Mouse (Mus musculus) heart, embryonic 12.5 days (tissue): ENCODE measurements around the gene Ppp1r36. TPM values are rescaled to one million over a fixed set of nuclear protein-coding genes. Genes with fewer than 3 reads are reported as not detected.

Experiments used
- ATAC-seq: fragments of 200-750 bp; cut with Nextera tagmentation; 2 replicates; pipeline ENCODE4 v1.8.0; 2017; ENCODE audit warnings: moderate TSS enrichment, moderate library complexity; ENCODE audit not compliant: insufficient number of reproducible peaks, low FRiP score
- H3K27ac ChIP-seq: fragments of 300-500 bp; sonication (generic); 2 replicates; pipeline ENCODE4 v1.5.1; 2016; ENCODE audit warnings: mild to moderate bottlenecking, moderate library complexity; ENCODE audit not compliant: poor library complexity, severe bottlenecking
- H3K27me3 ChIP-seq: fragments of 300-500 bp; sonication (generic); replicated peaks from 2 replicates; pipeline ENCODE4 v1.6.1; 2016; ENCODE audit warnings: mild to moderate bottlenecking, moderate library complexity
- H3K36me3 ChIP-seq: fragments of 300-500 bp; sonication (generic); 2 replicates; pipeline ENCODE4 v1.6.1; 2016; ENCODE audit warnings: mild to moderate bottlenecking, moderate library complexity
- H3K4me1 ChIP-seq: fragments of 300-500 bp; sonication (generic); replicated peaks from 2 replicates; pipeline ENCODE4 v1.6.1; 2016; ENCODE audit warnings: mild to moderate bottlenecking
- H3K4me2 ChIP-seq: fragments of 300-500 bp; sonication (generic); 2 replicates; pipeline ENCODE4 v1.6.1; 2016; ENCODE audit warnings: mild to moderate bottlenecking, moderate library complexity
- H3K4me3 ChIP-seq: fragments of 300-500 bp; sonication (generic); 2 replicates; pipeline ENCODE4 v1.5.1; 2016; ENCODE audit warnings: mild to moderate bottlenecking
- H3K9ac ChIP-seq: fragments of 300-500 bp; sonication (generic); 2 replicates; pipeline ENCODE4 v1.6.1; 2016; ENCODE audit warnings: mild to moderate bottlenecking, moderate library complexity
- H3K9me3 ChIP-seq: fragments of 300-500 bp; sonication (generic); replicated peaks from 2 replicates; pipeline ENCODE4 v1.6.1; 2016; ENCODE audit warnings: mild to moderate bottlenecking, moderate library complexity
- WGBS: fragments of 180-500 bp; shearing (Covaris S2); methylation state at CpG from one replicate; pipeline ENCODE4 v1.1.7; 2016; 5-methylcytosine and 5-hydroxymethylcytosine counted together
- polyA plus RNA-seq: library from polyadenylated mRNA; unstranded; fragments of >200 nt; fragmentation: Nextera tagmentation; extraction: Ambion mirVana; gene quantifications from 2 replicates; pipeline ENCODE4 v1.2.1, GENCODE M21; 2016

The Ppp1r36 gene
- polyA plus RNA-seq, 1 experiment from 2014 or later = 2.8 TPM

- Histone ChIP-seq H3K27me3 (no peaks in the 10 kb centered on the region), H3K27ac (peak overlapping the region; percentile 41; the same call in 1 of the 2 replicates), H3K9ac (no peak overlapping the region), H3K4me2 (no peak overlapping the region), H3K4me3 (no peak overlapping the region), H3K36me3 (no peaks in the 10 kb centered on the region), H3K4me1 (peaks cover 65% of the 10 kb centered on the region), H3K9me3 (no peaks in the 10 kb centered on the region)
- WGBS = 72% methylated on average over 4 of the region's 4 CpGs
- ATAC-seq = no peak
These were observed 42.4 kb upstream of the Ppp1r36 start for GRCm38 (mm10) chr12:76374911-76375310.

GRCm38 (mm10) chr12:76375506-76375905 lies 41.8 kb upstream of the Ppp1r36 start:
- WGBS = 24% methylated on average over 3 of the region's 3 CpGs
- Histone ChIP-seq H3K9me3 (no peaks in the 10 kb centered on the region), H3K27me3 (no peaks in the 10 kb centered on the region), H3K27ac (peak overlapping the region; percentile 41; the same call in 1 of the 2 replicates), H3K4me2 (peak overlapping the region; percentile 34), H3K36me3 (no peaks in the 10 kb centered on the region), H3K9ac (no peak overlapping the region), H3K4me3 (no peak overlapping the region), H3K4me1 (peaks cover 71% of the 10 kb centered on the region)
- ATAC-seq = no peak

GRCm38 (mm10) chr12:76376649-76377048 lies 40.7 kb upstream of the Ppp1r36 start:
- Histone ChIP-seq H3K27me3 (no peaks in the 10 kb centered on the region), H3K4me2 (no peak overlapping the region), H3K36me3 (peaks cover 3% of the 10 kb centered on the region; the same call in 1 of the 2 replicates), H3K27ac (0 out of 2 replicates have a peak overlapping the region, but pooled peaks have one; percentile 35), H3K9me3 (no peaks in the 10 kb centered on the region), H3K4me1 (peaks cover 71% of the 10 kb centered on the region), H3K9ac (no peak overlapping the region), H3K4me3 (no peak overlapping the region)
- WGBS = 47% methylated on average over 7 of the region's 7 CpGs
- ATAC-seq = no peak

GRCm38 (mm10) chr12:76377059-76377458 lies 40.3 kb upstream of the Ppp1r36 start:
- WGBS = 92% methylated on average over 6 of the region's 6 CpGs
- H3K4me1 ChIP-seq = peaks cover 69% of the 10 kb centered on the region
- H3K36me3 ChIP-seq = peaks cover 4% of the 10 kb centered on the region; the same call in 1 of the 2 replicates

GRCm38 (mm10) chr12:76377726-76378125 lies 39.6 kb upstream of the Ppp1r36 start:
- Histone ChIP-seq H3K9ac (no peak overlapping the region), H3K36me3 (peaks cover 4% of the 10 kb centered on the region; the same call in 1 of the 2 replicates), H3K4me1 (peaks cover 62% of the 10 kb centered on the region), H3K27ac (peak overlapping the region; percentile 48), H3K4me3 (no peak overlapping the region), H3K9me3 (no peaks in the 10 kb centered on the region), H3K4me2 (no peak overlapping the region), H3K27me3 (no peaks in the 10 kb centered on the region)
- ATAC-seq = no peak
- WGBS = 89% methylated on average over 3 of the region's 3 CpGs

More at GRCm38 (mm10) chr12:76377059-76377458, 40.3 kb upstream of the Ppp1r36 start:
- H3K9me3 ChIP-seq = no peaks in the 10 kb centered on the region
- no peak for ATAC-seq
- no peak overlapping the region for H3K4me2 ChIP-seq
- no peak overlapping the region for H3K9ac ChIP-seq
- H3K27ac ChIP-seq = peak overlapping the region; percentile 35; the same call in 1 of the 2 replicates
- no peaks in the 10 kb centered on the region for H3K27me3 ChIP-seq
- H3K4me3 ChIP-seq = no peak overlapping the region

GRCm38 (mm10) chr12:76378556-76378955 lies 38.8 kb upstream of the Ppp1r36 start:
- H3K4me2 ChIP-seq = no peak overlapping the region
- H3K9ac ChIP-seq = no peak overlapping the region

GRCm38 (mm10) chr12:76380151-76380550 lies 37.2 kb upstream of the Ppp1r36 start:
- WGBS = 56% methylated on average over 7 of the region's 7 CpGs
- Histone ChIP-seq H3K27ac (0 out of 2 replicates have a peak overlapping the region, but pooled peaks have one; percentile 6), H3K4me2 (no peak overlapping the region), H3K27me3 (no peaks in the 10 kb centered on the region), H3K9me3 (no peaks in the 10 kb centered on the region), H3K36me3 (peaks cover 18% of the 10 kb centered on the region), H3K9ac (no peak overlapping the region), H3K4me3 (no peak overlapping the region), H3K4me1 (peaks cover 44% of the 10 kb centered on the region)
- no peak for ATAC-seq

More at GRCm38 (mm10) chr12:76378556-76378955, 38.8 kb upstream of the Ppp1r36 start:
- H3K36me3 ChIP-seq = peaks cover 7% of the 10 kb centered on the region; the same call in 1 of the 2 replicates
- WGBS = 61% methylated on average over 5 of the region's 5 CpGs
- H3K9me3 ChIP-seq = no peaks in the 10 kb centered on the region
- peak overlapping the region; percentile 81 for H3K27ac ChIP-seq
- no peak overlapping the region for H3K4me3 ChIP-seq
- peaks cover 58% of the 10 kb centered on the region for H3K4me1 ChIP-seq
- no peak for ATAC-seq
- H3K27me3 ChIP-seq = no peaks in the 10 kb centered on the region

- Histone ChIP-seq H3K27me3 (no peaks in the 10 kb centered on the region), H3K4me3 (no peak overlapping the region), H3K4me1 (peaks cover 1% of the 10 kb centered on the region; the same call in 1 of the 2 replicates), H3K36me3 (peaks cover 53% of the 10 kb centered on the region), H3K27ac (no peak overlapping the region), H3K9me3 (no peaks in the 10 kb centered on the region), H3K4me2 (no peak overlapping the region), H3K9ac (no peak overlapping the region)
- ATAC-seq = no peak
- 88% methylated on average over 8 of the region's 8 CpGs for WGBS
These were observed 32.0 kb upstream of the Ppp1r36 start for GRCm38 (mm10) chr12:76385342-76385741.

- H3K4me3 ChIP-seq = no peak overlapping the region
- no peak overlapping the region for H3K27ac ChIP-seq
- H3K9ac ChIP-seq = no peak overlapping the region
- peaks cover 5% of the 10 kb centered on the region; the same call in 1 of the 2 replicates for H3K4me1 ChIP-seq
- no peaks in the 10 kb centered on the region for H3K27me3 ChIP-seq
- H3K9me3 ChIP-seq = no peaks in the 10 kb centered on the region
- WGBS = 90% methylated on average over 11 of the region's 11 CpGs
- H3K36me3 ChIP-seq = peaks cover 49% of the 10 kb centered on the region
- no peak for ATAC-seq
- H3K4me2 ChIP-seq = no peak overlapping the region
These were observed 28.5 kb upstream of the Ppp1r36 start for GRCm38 (mm10) chr12:76388794-76389193.

- Histone ChIP-seq H3K4me2 (no peak overlapping the region), H3K9ac (no peak overlapping the region), H3K27ac (no peak overlapping the region), H3K9me3 (no peaks in the 10 kb centered on the region), H3K27me3 (no peaks in the 10 kb centered on the region), H3K4me3 (no peak overlapping the region), H3K36me3 (peaks cover 24% of the 10 kb centered on the region), H3K4me1 (peaks cover 5% of the 10 kb centered on the region; the same call in 1 of the 2 replicates)
- no peak for ATAC-seq
- WGBS = 63% methylated on average over 3 of the region's 3 CpGs
These were observed 25.6 kb upstream of the Ppp1r36 start for GRCm38 (mm10) chr12:76391595-76392271.

GRCm38 (mm10) chr12:76392979-76393378 lies 24.4 kb upstream of the Ppp1r36 start:
- no peak overlapping the region for H3K9ac ChIP-seq
- ATAC-seq = no peak
- WGBS = 81% methylated on average over 5 of the region's 5 CpGs
- H3K4me3 ChIP-seq = no peak overlapping the region
- no peaks in the 10 kb centered on the region for H3K27me3 ChIP-seq
- peaks cover 19% of the 10 kb centered on the region for H3K36me3 ChIP-seq
- H3K27ac ChIP-seq = no peak overlapping the region
- H3K4me1 ChIP-seq = peaks cover 7% of the 10 kb centered on the region; the same call in 1 of the 2 replicates
- H3K4me2 ChIP-seq = no peak overlapping the region
- no peaks in the 10 kb centered on the region for H3K9me3 ChIP-seq
